ENCODE assay signal across 25 mouse cellular contexts in genomic region chr4:108163291-108163690, GRCm38 (mm10). TPM values are rescaled to one million over a fixed set of nuclear protein-coding genes. Genes with fewer than 3 reads are reported as not detected.
A peak's percentile ranks its signal among the peaks of the same experiment; 100 is the strongest.
DNase-seq lines count a peak whose midpoint lies in the region; TF ChIP-seq lines count a peak whose summit lies in the region.
"Had no signal": no experiment of that assay in that cellular context is flagged by ENCODE, and none has a peak within 500 bp of the region (broad histone marks: within the 10 kb centered on the region; RNA-seq: fewer than 3 reads in every experiment).

No protein-coding gene starts in this region.

- H3K4me1 ChIP-seq in ES-Bruce4 (ENCODE audit: control insufficient read depth, insufficient read depth, low read length): peaks cover 2% of the 10 kb centered on the region
- H3K4me1 ChIP-seq: embryonic facial prominence, embryonic 12.5 days had no signal

- H3K27ac ChIP-seq in ES-Bruce4 (ENCODE audit: insufficient read depth, low read length): peak overlapping the region; percentile 4; the same call in 1 of the 2 replicates
- H3K27ac ChIP-seq: embryonic facial prominence, embryonic 10.5 days; embryonic facial prominence, embryonic 12.5 days; forebrain, embryonic 13.5 days; forebrain, embryonic 15.5 days had no signal

- no peaks in the 10 kb centered on the region; the same call in 1 of the 2 replicates for H3K36me3 ChIP-seq in ES-Bruce4 (ENCODE audit: control insufficient read depth, insufficient read depth, low read length, poor library complexity, severe bottlenecking)
- H3K36me3 ChIP-seq: embryonic facial prominence, embryonic 10.5 days; embryonic facial prominence, embryonic 12.5 days; forebrain, embryonic 15.5 days; G1E had no signal

- no peaks in the 10 kb centered on the region for H3K27me3 ChIP-seq in ES-Bruce4 (ENCODE audit: control insufficient read depth, insufficient read depth, low read length, poor library complexity, severe bottlenecking)
- H3K27me3 ChIP-seq: forebrain, embryonic 15.5 days; Patski had no signal

- no peak overlapping the region for H3K9ac ChIP-seq in ES-Bruce4 (ENCODE audit: low read depth, poor library complexity, severe bottlenecking)
- H3K9ac ChIP-seq: embryonic facial prominence, embryonic 12.5 days; forebrain, embryonic 13.5 days; forebrain, embryonic 15.5 days; forebrain, postnatal 0 days had no signal

- no peak for TF ChIP-seq POLR2A in ES-Bruce4 (IDR thresholded peaks at IDR 0.05; ENCODE audit: insufficient read depth, low read length)

- TF ChIP-seq CTCF in ES-Bruce4 (IDR thresholded peaks at IDR 0.05; ENCODE audit: low read depth, low read length): no peak

- H3K4me3 ChIP-seq in ES-Bruce4 (ENCODE audit: low read depth, low read length): no peak overlapping the region
- H3K4me3 ChIP-seq: embryonic facial prominence, embryonic 10.5 days; embryonic facial prominence, embryonic 12.5 days; forebrain, embryonic 13.5 days; forebrain, embryonic 15.5 days had no signal

- DNase-seq in ES-CJ7 (ENCODE audit: low read depth, low spot score) (peak; percentile 73), R1 (ENCODE audit: low read depth, low spot score) (peak; percentile 67)
- peak; percentile 22 for DNase-seq in yolk sac, embryonic 10.5 days (ENCODE audit: low spot score)
- DNase-seq in adrenal gland, postnatal 14 days: no peak
- DNase-seq in thymus, postnatal 25 days: no peak
- DNase-seq in embryo, embryonic 11 days: no peak
- DNase-seq: adrenal gland, adult 8-10 months; adrenal gland, postnatal 25 days; cerebellum, adult 11 months; cerebellum, adult 18-20 months; cerebellum, adult 8-10 months; cerebellum, adult 9-11 months; cerebellum, postnatal 14 days; cerebellum, postnatal 36 days; forebrain, postnatal 0 days had no signal

- peaks cover 3% of the 10 kb centered on the region; the same call in 1 of the 2 replicates for H3K9me3 ChIP-seq in ES-Bruce4 (replicated peaks; ENCODE audit: control insufficient read depth, insufficient read depth, low read length, poor library complexity, severe bottlenecking)
- H3K9me3 ChIP-seq: embryonic facial prominence, embryonic 10.5 days; embryonic facial prominence, embryonic 12.5 days; forebrain, embryonic 13.5 days; forebrain, embryonic 15.5 days; G1E had no signal

- 0 out of 2 replicates have a peak, but pooled peaks have one; percentile 20 for TF ChIP-seq EP300 in ES-Bruce4 (IDR thresholded peaks at IDR 0.05; ENCODE audit: insufficient read depth, low read depth, low read length)

RNA-seq across cellular contexts. Expression of gene Echdc2, which starts 1.9 kb away (rescaled TPM):
- 51.1 and 52.8 TPM in 2 replicates for polyA plus RNA-seq in ES-Bruce4 (2011; ENCODE audit: insufficient read depth, insufficient read length, low read depth, missing spikeins)
- total RNA-seq in adrenal gland, postnatal 14 days (2021): 19.3 and 32.0 TPM in 2 replicates
- total RNA-seq: common myeloid progenitor, adult 5-6 weeks had no signal
- polyA plus RNA-seq: G1E had no signal

RNA-seq across cellular contexts. Expression of gene Scp2, which starts 18.5 kb away (rescaled TPM):
- 54.4 and 62.8 TPM in 2 replicates for polyA plus RNA-seq in ES-Bruce4 (2011; ENCODE audit: insufficient read depth, insufficient read length, low read depth, missing spikeins)
- 339 and 479 TPM in 2 replicates for total RNA-seq in adrenal gland, postnatal 14 days (2021)

RNA-seq across cellular contexts. Expression of gene Zyg11a, which starts 54.6 kb away (rescaled TPM):
- 22.3 and 23.2 TPM in 2 replicates for polyA plus RNA-seq in ES-Bruce4 (2011; ENCODE audit: insufficient read depth, insufficient read length, low read depth, missing spikeins)
- 0.79 and 1.4 TPM in 2 replicates for total RNA-seq in adrenal gland, postnatal 14 days (2021)
- total RNA-seq: common myeloid progenitor, adult 5-6 weeks; forebrain, postnatal 0 days; G1E had no signal
- polyA plus RNA-seq: activated CD4-positive, CD25-positive, alpha-beta regulatory T cell, adult 4 months; embryonic facial prominence, embryonic 10.5 days; forebrain, embryonic 11.5 days; forebrain, embryonic 13.5 days; forebrain, embryonic 15.5 days; forebrain, postnatal 0 days; G1E had no signal

Comparison
In these comparisons a context has a peak if more than half of its experiments do, and no peak if none do; other contexts are left out.
1. DNase-seq: peak in ES-CJ7 (single experiment), R1 (single experiment) and yolk sac, embryonic 10.5 days (single experiment); none in adrenal gland, postnatal 14 days (single experiment), thymus, postnatal 25 days (single experiment) and embryo, embryonic 11 days (single experiment).